Mouse (Mus musculus): Measurements from ENCODE around the gene Clec16a.

GRCm38 (mm10) chr16:10651804-10652203 lies 106.7 kb downstream of the Clec16a start:
- TF ChIP-seq CTCF (IDR thresholded peaks at IDR 0.05; ENCODE audit: low read depth) (no peak), EP300 (IDR thresholded peaks at IDR 0.05; ENCODE audit: low read depth) (no peak)
